Mouse (Mus musculus) cerebellum, adult 11-12 months (tissue): ENCODE data around the gene Hist1h4c.
A peak's percentile ranks its signal among the peaks of the same experiment; 100 is the strongest.
"Not testable (repeated sequence)": the region's sequence is repeated elsewhere in the genome, so short reads cannot be mapped to it uniquely, and the experiment has no call there.

Experiments used
- DNase-seq: peaks from one replicate; pipeline ENCODE4 v3.0.0; 2022

The Hist1h4c gene

GRCm38 (mm10) chr13:23693856-23694440 lies 4.3 kb downstream of the Hist1h4c start:
- DNase-seq, result no peak

- no peak for DNase-seq
Observed at GRCm38 (mm10) chr13:23689459-23689858, 8.8 kb downstream of the Hist1h4c start.

DNA sequence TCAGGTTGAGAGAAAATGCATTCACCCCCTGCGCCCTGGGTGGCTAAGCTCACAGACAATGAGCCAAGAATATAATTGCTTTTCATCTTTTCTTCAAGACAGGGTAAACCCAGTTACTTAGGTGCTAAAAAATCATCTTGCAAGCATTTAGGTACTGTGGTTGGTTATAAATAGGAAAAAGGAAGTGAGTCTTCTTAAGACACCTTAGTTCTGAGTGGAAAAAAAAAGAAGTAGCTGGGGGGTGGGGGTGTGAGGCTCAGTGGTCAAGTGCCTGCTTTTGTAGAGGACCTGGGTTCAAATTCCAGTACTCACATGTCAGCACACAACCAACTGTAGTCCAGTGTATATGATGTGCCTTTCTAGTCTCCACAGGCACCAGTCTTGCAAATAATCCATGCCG lies 9.3 kb downstream of the Hist1h4c start:
- DNase-seq, result no peak

DNA sequence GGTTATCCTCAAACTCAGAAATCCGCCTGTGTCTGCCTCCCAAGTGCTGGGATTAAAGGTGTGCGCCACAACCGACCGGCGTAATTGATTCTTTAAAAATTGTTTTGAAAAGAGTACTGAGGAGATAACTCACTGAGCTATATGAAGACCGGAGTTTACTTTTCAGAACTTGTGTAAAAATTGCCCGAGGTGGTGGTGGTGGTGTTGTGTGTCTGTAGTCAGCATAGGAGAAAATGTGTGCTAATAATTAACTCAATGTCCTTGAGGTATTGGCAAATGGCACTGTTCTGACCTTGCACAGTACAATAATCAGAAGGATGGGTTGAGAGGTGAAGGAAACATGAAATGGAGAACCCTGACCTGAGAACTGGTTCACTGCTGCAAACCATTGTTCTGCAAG lies 10.3 kb downstream of the Hist1h4c start:
- DNase-seq, result no peak

DNA sequence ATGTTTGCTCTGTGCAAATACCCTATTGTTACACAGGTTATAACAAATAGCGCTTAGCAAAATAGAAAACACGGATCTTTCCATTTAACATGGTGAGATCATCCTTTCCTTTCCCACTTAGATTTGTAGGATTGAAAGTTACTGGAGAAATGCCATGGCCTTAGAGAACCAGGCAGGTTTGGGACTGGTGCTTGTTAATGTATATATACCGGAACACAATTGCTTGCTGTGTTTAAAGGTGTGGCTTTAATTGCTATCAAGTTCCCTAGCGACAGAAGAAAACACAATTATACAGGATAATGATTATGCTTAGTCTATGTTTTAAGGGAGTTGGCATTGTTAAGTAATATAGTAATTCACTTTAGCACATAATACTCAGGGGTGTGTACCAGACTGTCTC lies 11.1 kb downstream of the Hist1h4c start:
- DNase-seq, result no peak

DNA sequence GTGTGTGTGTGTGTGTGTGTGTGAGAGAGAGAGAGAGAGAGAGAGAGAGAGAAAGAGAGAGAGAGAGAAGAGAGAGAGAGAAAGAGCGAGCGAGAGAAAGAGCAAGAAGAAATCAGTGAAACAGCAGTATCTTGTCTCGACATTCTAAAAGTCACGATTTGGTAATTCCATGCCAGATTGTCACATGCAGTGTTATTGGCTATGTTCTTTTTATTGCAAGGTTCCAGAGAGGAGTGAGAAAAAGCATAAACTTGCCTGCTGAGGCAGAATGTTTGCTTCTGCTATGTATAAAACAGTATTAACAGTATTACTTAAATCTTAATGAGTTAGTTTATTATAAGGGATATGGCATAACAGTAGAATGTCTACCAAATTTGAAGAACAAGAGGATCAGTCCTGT lies 12.3 kb downstream of the Hist1h4c start:
- no peak for DNase-seq

- DNase-seq, result no peak
Observed at GRCm38 (mm10) chr13:23685121-23685861, 13.0 kb downstream of the Hist1h4c start.

DNA sequence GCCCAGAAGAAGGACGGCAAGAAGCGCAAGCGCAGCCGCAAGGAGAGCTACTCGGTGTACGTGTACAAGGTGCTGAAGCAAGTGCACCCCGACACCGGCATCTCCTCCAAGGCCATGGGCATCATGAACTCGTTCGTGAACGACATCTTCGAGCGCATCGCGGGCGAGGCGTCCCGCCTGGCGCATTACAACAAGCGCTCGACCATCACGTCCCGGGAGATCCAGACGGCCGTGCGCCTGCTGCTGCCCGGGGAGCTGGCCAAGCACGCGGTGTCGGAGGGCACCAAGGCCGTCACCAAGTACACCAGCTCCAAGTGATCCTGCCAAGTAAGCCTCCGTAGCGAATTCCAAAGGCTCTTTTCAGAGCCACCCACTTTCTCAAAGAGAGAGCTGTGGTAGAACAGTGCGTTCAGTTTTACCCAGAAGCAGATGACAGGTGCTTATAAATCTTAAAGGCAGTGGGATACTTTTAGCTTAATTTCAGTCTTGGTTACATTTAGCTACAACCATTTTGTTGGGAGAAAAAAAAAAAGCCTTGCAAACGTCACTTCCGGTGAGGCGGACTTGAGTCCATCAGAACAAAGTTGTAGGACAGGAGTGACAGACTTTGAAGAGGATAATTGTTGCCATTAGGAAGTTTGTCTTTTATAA lies 13.8 kb downstream of the Hist1h4c start:
- DNase-seq, result peak; percentile 38

DNA sequence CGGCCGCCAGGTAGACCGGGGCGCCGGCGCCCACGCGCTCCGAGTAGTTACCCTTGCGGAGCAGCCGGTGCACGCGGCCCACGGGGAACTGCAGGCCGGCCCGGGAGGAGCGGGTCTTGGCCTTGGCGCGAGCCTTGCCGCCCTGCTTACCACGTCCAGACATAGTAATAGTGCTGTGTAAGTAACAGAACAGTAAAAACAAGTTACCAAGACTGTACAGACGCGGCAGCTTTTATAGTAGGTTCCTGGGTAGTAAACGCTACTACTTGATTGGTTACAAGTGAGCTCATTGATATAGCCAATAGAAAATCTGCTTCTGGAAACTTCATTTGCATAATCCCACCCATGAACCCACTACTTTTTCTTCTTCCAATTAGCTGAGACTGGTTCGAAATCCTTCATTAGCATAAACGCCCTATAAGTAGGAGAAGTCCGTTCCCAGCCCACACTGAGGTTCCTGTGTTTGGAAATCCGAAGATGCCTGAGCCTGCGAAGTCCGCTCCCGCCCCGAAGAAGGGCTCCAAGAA lies 14.4 kb downstream of the Hist1h4c start, which contains the start of the genes Hist1h2ac and Hist1h2bc:
Gene Hist1h2ac (minus strand): TSS at position 194 of the 527 bp plus-strand sequence.
Gene Hist1h2bc (plus strand): TSS at position 445 of the 527 bp plus-strand sequence.
- peak; percentile 82 for DNase-seq

DNA sequence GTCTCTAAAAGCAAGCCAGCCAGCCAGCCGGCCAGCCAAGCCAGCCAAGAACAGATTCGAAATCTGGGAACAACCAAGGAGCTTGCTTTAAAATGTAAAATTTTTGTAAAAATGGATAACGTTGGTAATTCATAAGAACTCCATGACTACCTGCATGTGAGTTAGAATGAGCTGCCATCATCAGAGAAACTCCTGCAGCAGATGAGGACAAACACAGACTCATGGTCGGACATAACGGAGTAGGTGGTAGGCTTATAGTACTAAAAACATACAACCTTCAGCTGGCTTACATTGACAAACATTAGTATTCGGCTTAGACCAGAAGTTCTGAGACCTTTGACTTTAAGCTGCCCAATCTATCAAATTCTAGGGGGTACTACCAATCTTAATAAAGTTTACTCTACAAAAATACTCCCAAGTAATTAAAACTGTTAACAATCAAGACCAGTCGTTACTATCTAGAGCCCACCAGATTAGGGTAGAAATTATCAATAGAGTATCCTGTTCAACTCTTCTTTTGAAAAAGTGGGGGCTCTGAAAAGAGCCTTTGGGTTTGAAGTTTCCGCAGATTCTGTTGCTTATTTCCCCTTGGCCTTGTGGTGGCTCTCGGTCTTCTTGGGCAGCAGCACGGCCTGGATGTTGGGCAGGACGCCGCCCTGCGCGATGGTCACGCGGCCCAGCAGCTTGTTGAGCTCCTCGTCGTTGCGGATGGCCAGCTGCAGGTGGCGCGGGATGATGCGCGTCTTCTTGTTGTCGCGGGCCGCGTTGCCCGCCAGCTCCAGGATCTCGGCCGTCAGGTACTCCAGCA lies 15.1 kb downstream of the Hist1h4c start:
- DNase-seq, result not testable (repeated sequence)

DNA sequence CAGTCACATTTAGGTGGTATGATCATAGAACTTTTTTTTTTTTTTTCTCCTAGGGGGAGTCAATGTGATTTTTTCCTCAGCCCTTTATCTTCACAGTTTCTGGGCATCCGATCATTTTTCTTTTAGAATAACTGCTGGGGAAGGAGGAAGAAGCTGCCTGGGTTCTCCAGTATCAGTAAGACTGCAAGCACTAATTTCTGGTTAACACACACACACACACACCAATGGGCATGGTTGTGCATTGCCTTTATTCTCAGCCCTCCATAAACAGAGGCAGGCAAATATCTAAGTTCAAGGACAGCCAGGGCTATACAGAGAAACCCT lies 15.7 kb downstream of the Hist1h4c start:
- no peak for DNase-seq

- no peak for DNase-seq
Observed at GRCm38 (mm10) chr13:23681990-23682582, 16.2 kb downstream of the Hist1h4c start.

- DNase-seq, result no peak
Observed at GRCm38 (mm10) chr13:23662536-23662935, 35.7 kb downstream of the Hist1h4c start.

- DNase-seq, result no peak
Observed at GRCm38 (mm10) chr13:23659636-23660366, 38.5 kb downstream of the Hist1h4c start.
